8 mouse cellular contexts compared by ENCODE assay signal in the genomic region with DNA sequence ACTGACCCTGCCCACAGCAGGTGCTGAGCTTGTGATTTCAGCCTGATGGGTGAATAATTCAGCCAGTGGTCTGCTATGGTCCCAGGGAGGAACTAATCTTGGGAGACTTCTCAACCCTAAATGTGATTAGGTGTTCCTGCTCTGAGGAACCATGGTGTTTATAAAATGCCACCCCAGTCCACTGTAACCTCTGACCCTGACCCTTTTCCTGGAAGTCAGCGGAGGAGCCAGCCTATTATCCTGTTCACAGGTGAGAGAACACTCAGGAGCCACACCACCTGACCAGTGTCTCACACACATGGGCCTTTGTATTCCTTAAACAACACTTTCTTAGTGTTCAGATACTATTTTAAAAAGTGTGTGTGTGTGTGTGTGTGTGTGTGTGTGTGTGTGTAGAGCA.
DNase-seq lines count a peak whose midpoint lies in the region; ATAC-seq and TF ChIP-seq lines count a peak whose summit lies in the region.

No protein-coding gene starts in this region.

- H3K4me3 ChIP-seq in intestine, embryonic 14.5 days (ENCODE audit: low read depth, low read length) = no peak overlapping the region
- H3K4me3 ChIP-seq in intestine, postnatal 0 days (ENCODE audit: low read depth, low read length) = no peak overlapping the region
- H3K4me3 ChIP-seq in embryonic facial prominence, embryonic 11.5 days (ENCODE audit: low read depth, low read length) = no peak overlapping the region
- H3K4me3 ChIP-seq in hindbrain, embryonic 14.5 days (replicated peaks; ENCODE audit: low read length) = no peak overlapping the region
- no peak overlapping the region for H3K4me3 ChIP-seq in midbrain, embryonic 14.5 days (replicated peaks; ENCODE audit: low read depth, low read length)

- no peak overlapping the region; the same call in 1 of the 2 replicates for H3K4me2 ChIP-seq in intestine, embryonic 14.5 days (ENCODE audit: low read length)
- H3K4me2 ChIP-seq in intestine, postnatal 0 days (replicated peaks; ENCODE audit: low read depth) = no peak overlapping the region
- H3K4me2 ChIP-seq in embryonic facial prominence, embryonic 11.5 days (ENCODE audit: low read depth, low read length) = no peak overlapping the region
- no peak overlapping the region for H3K4me2 ChIP-seq in hindbrain, embryonic 14.5 days (replicated peaks)
- H3K4me2 ChIP-seq in midbrain, embryonic 14.5 days (ENCODE audit: low read length) = no peak overlapping the region

- peak overlapping the region; percentile 77 for H3K27ac ChIP-seq in intestine, embryonic 14.5 days (ENCODE audit: low read depth)
- no peak overlapping the region for H3K27ac ChIP-seq in intestine, postnatal 0 days (ENCODE audit: low read depth, low read length)
- H3K27ac ChIP-seq in embryonic facial prominence, embryonic 11.5 days (replicated peaks; ENCODE audit: low read depth, low read length) = 0 out of 2 replicates have a peak overlapping the region, but pooled peaks have one; percentile 54
- H3K27ac ChIP-seq in hindbrain, embryonic 14.5 days = peak overlapping the region; percentile 71
- peak overlapping the region; percentile 78 for H3K27ac ChIP-seq in midbrain, embryonic 14.5 days (replicated peaks; ENCODE audit: low read depth, low read length)

- ATAC-seq in intestine, embryonic 14.5 days (replicated peaks; ENCODE audit: low FRiP score, low TSS enrichment, low read depth) = no peak
- no peak for ATAC-seq in intestine, postnatal 0 days
- ATAC-seq in embryonic facial prominence, embryonic 11.5 days (replicated peaks; ENCODE audit: insufficient number of reproducible peaks, low FRiP score, low TSS enrichment, low read depth) = no peak
- no peak for ATAC-seq in hindbrain, embryonic 14.5 days (ENCODE audit: low FRiP score)
- ATAC-seq in midbrain, embryonic 14.5 days (ENCODE audit: low FRiP score, low TSS enrichment) = no peak
- no peak for ATAC-seq in monocyte, adult 5-6 weeks (replicated peaks; ENCODE audit: insufficient number of reproducible peaks, low FRiP score, low TSS enrichment, poor library complexity, severe bottlenecking)

- H3K4me1 ChIP-seq in intestine, embryonic 14.5 days (replicated peaks; ENCODE audit: control insufficient read depth, insufficient read depth, low read length) = peaks cover 26% of the 10 kb centered on the region
- H3K4me1 ChIP-seq in intestine, postnatal 0 days (replicated peaks; ENCODE audit: control insufficient read depth, insufficient read depth, low read length) = peaks cover 6% of the 10 kb centered on the region; the same call in 1 of the 2 replicates
- no peaks in the 10 kb centered on the region; the same call in none of the 2 replicates for H3K4me1 ChIP-seq in embryonic facial prominence, embryonic 11.5 days (ENCODE audit: control insufficient read depth, insufficient read depth, low read length)
- H3K4me1 ChIP-seq in hindbrain, embryonic 14.5 days (replicated peaks; ENCODE audit: control insufficient read depth, insufficient read depth, low read length) = peaks cover 38% of the 10 kb centered on the region
- peaks cover 38% of the 10 kb centered on the region for H3K4me1 ChIP-seq in midbrain, embryonic 14.5 days (ENCODE audit: control insufficient read depth, insufficient read depth, low read length)

- TF ChIP-seq CTCF in intestine, postnatal 0 days (IDR thresholded peaks at IDR 0.05; ENCODE audit: low read depth) = no peak

- H3K27me3 ChIP-seq in intestine, embryonic 14.5 days (replicated peaks; ENCODE audit: control insufficient read depth, insufficient read depth, low read length) = no peaks in the 10 kb centered on the region
- H3K27me3 ChIP-seq in intestine, postnatal 0 days (replicated peaks; ENCODE audit: control insufficient read depth, insufficient read depth, low read length) = no peaks in the 10 kb centered on the region
- no peaks in the 10 kb centered on the region; the same call in 1 of the 2 replicates for H3K27me3 ChIP-seq in embryonic facial prominence, embryonic 11.5 days (ENCODE audit: control insufficient read depth, insufficient read depth, low read length)
- no peaks in the 10 kb centered on the region for H3K27me3 ChIP-seq in hindbrain, embryonic 14.5 days (ENCODE audit: control insufficient read depth, insufficient read depth, low read length)
- H3K27me3 ChIP-seq in midbrain, embryonic 14.5 days (ENCODE audit: control insufficient read depth, insufficient read depth, low read length) = no peaks in the 10 kb centered on the region

- no peaks in the 10 kb centered on the region for H3K36me3 ChIP-seq in intestine, embryonic 14.5 days (ENCODE audit: control insufficient read depth, insufficient read depth, low read length)
- no peaks in the 10 kb centered on the region for H3K36me3 ChIP-seq in intestine, postnatal 0 days (ENCODE audit: control insufficient read depth, insufficient read depth)
- no peaks in the 10 kb centered on the region for H3K36me3 ChIP-seq in embryonic facial prominence, embryonic 11.5 days (replicated peaks; ENCODE audit: control insufficient read depth, insufficient read depth, low read depth, low read length)
- H3K36me3 ChIP-seq in hindbrain, embryonic 14.5 days (replicated peaks; ENCODE audit: control insufficient read depth, insufficient read depth) = no peaks in the 10 kb centered on the region
- no peaks in the 10 kb centered on the region for H3K36me3 ChIP-seq in midbrain, embryonic 14.5 days (ENCODE audit: control insufficient read depth, insufficient read depth, low read length)

- WGBS in intestine, embryonic 14.5 days = 96% methylated on average over 1 of the region's 1 CpGs
- 97% methylated on average over 1 of the region's 1 CpGs for WGBS in intestine, postnatal 0 days
- WGBS in embryonic facial prominence, embryonic 11.5 days = 89% methylated on average over 1 of the region's 1 CpGs
- WGBS in hindbrain, embryonic 14.5 days = 95% methylated on average over 1 of the region's 1 CpGs
- 100% methylated on average over 1 of the region's 1 CpGs for WGBS in midbrain, embryonic 14.5 days

- H3K9me3 ChIP-seq in intestine, embryonic 14.5 days (ENCODE audit: control insufficient read depth, low read length) = no peaks in the 10 kb centered on the region
- H3K9me3 ChIP-seq in intestine, postnatal 0 days (ENCODE audit: control insufficient read depth) = no peaks in the 10 kb centered on the region
- H3K9me3 ChIP-seq in embryonic facial prominence, embryonic 11.5 days (replicated peaks; ENCODE audit: control insufficient read depth, low read length) = no peaks in the 10 kb centered on the region
- H3K9me3 ChIP-seq in hindbrain, embryonic 14.5 days (ENCODE audit: control insufficient read depth, low read length) = 0 out of 2 replicates have a peak, but pooled peaks cover 4% of the 10 kb centered on the region
- no peaks in the 10 kb centered on the region for H3K9me3 ChIP-seq in midbrain, embryonic 14.5 days (ENCODE audit: control insufficient read depth, low read length)

- H3K9ac ChIP-seq in intestine, embryonic 14.5 days (ENCODE audit: low read length) = no peak overlapping the region
- H3K9ac ChIP-seq in intestine, postnatal 0 days (ENCODE audit: low read depth, low read length) = no peak overlapping the region
- no peak overlapping the region for H3K9ac ChIP-seq in embryonic facial prominence, embryonic 11.5 days (replicated peaks; ENCODE audit: low read length)
- no peak overlapping the region for H3K9ac ChIP-seq in hindbrain, embryonic 14.5 days
- H3K9ac ChIP-seq in midbrain, embryonic 14.5 days (replicated peaks; ENCODE audit: low read length) = no peak overlapping the region

- DNase-seq in intestine, embryonic 14.5 days (ENCODE audit: low spot score) = no peak
- DNase-seq in embryonic facial prominence, embryonic 11.5 days (ENCODE audit: low spot score) = no peak
- no peak for DNase-seq in hindbrain, embryonic 14.5 days (ENCODE audit: low spot score)
- no peak for DNase-seq in midbrain, embryonic 14.5 days
- DNase-seq in adrenal gland, adult 18-20 months (ENCODE audit: low spot score in 2 of 2) = no peak
- DNase-seq in right cerebral cortex, postnatal 10 days (ENCODE audit: low spot score in 2 of 2) = no peak
